Mouse (Mus musculus) intestine, postnatal 0 days (tissue): ENCODE measurements around the gene Dtx3. TPM values are rescaled to one million over a fixed set of nuclear protein-coding genes. Genes with fewer than 3 reads are reported as not detected.
A peak's percentile ranks its signal among the peaks of the same experiment; 100 is the strongest.

Experiments
- ATAC-seq: fragments of 200-750 bp; cut with Nextera tagmentation; 2 replicates; pipeline ENCODE4 v1.8.0; 2017; ENCODE audit warnings: mild to moderate bottlenecking, moderate TSS enrichment, moderate library complexity
- H3K27ac ChIP-seq: fragments of 300-500 bp; sonication (generic); 2 replicates; pipeline ENCODE4 v1.5.1; 2014; ENCODE audit warnings: mild to moderate bottlenecking, low read depth, low read length, moderate library complexity
- H3K27me3 ChIP-seq: fragments of 300-500 bp; sonication (generic); replicated peaks from 2 replicates; pipeline ENCODE4 v1.6.1; 2014; ENCODE audit warnings: low read length, mixed read lengths; ENCODE audit not compliant: control insufficient read depth, insufficient read depth
- H3K36me3 ChIP-seq: fragments of 300-500 bp; sonication (generic); 2 replicates; pipeline ENCODE4 v1.6.1; 2014; ENCODE audit warnings: mild to moderate bottlenecking, moderate library complexity; ENCODE audit not compliant: control insufficient read depth, insufficient read depth
- H3K4me1 ChIP-seq: fragments of 300-500 bp; sonication (generic); replicated peaks from 2 replicates; pipeline ENCODE4 v1.6.1; 2014; ENCODE audit warnings: antibody characterized with exemption, low read length, mixed read lengths; ENCODE audit not compliant: control insufficient read depth, insufficient read depth
- H3K4me2 ChIP-seq: fragments of 300-500 bp; sonication (generic); replicated peaks from 2 replicates; pipeline ENCODE4 v1.6.1; 2014; ENCODE audit warnings: low read depth, mild to moderate bottlenecking, moderate library complexity
- H3K4me3 ChIP-seq: fragments of 300-500 bp; sonication (generic); 2 replicates; pipeline ENCODE4 v1.5.1; 2014; ENCODE audit warnings: low read depth, low read length
- H3K9ac ChIP-seq: fragments of 300-500 bp; sonication (generic); 2 replicates; pipeline ENCODE4 v1.6.1; 2014; ENCODE audit warnings: mild to moderate bottlenecking, low read depth, low read length
- H3K9me3 ChIP-seq: fragments of 300-500 bp; sonication (generic); 2 replicates; pipeline ENCODE4 v1.6.1; 2016; ENCODE audit warnings: mixed run types; ENCODE audit not compliant: control insufficient read depth
- CTCF ChIP-seq: sonication (generic); IDR thresholded peaks from 2 replicates; pipeline ENCODE4 v1.5.1; 2016; ENCODE audit warnings: low read depth, mild to moderate bottlenecking, control low read depth, antibody characterized with exemption, moderate library complexity
- WGBS: fragments of 180-500 bp; shearing (Covaris S2); extraction: QIAGEN DNeasy Blood & Tissue Kit; methylation state at CpG from one replicate; pipeline ENCODE4 v1.1.7; 2014; 5-methylcytosine and 5-hydroxymethylcytosine counted together
- polyA plus RNA-seq: library from polyadenylated mRNA; unstranded; fragments of >200 nt; fragmentation: Nextera tagmentation; extraction: Ambion mirVana; gene quantifications from 2 replicates; pipeline ENCODE4 v1.2.1, GENCODE M21; 2015

Dtx3 gene
- polyA plus RNA-seq, 1 experiment from 2014 or later, result 22.2 TPM

DNA sequence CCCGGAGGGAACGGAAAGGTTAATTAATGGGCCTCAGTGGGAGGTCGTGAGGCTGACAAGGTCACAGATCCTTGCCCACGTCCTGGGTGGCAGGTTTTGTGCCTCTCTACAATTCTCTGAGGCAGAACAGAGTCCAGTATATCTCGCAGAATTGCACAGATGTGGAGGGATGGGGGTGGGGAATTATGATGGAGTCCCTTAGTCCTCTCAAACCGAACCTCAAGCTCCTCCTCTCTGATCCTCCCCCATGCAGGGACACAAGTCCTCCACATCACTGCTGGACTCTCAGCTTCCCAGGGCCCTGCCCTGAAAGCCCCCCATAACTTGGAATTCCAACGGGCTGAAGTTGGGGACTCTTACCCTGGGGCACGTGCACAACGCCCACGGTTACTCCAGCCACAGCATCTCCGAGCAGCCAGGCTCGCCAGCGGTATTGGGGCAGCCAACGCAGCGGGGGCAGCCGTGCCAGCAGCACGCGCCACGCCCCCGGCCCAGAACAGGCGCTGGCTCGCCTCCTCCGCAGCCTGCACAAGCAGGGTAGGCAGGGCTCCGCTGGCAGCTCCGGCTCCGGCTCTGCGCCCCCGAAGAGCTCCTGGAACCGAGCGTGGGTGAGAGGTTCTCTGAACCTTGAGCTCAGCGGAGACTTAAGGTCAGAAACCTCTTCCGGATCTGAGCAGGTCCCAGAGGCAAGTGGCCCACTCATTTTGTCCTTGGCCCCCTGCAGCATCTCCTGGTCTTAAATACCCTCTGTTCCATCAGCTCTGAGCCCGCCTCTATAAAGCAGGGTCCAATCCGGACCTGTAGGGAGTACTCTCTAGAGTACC, 15.4 kb downstream of the Dtx3 start, which contains the start of gene Slc26a10:
Gene Slc26a10 (minus strand): TSS at position 775 of the 824 bp plus-strand sequence.
- no peak within 1 kb of the TSS for H3K27ac ChIP-seq
- no peak within 1 kb of the TSS for H3K4me3 ChIP-seq
- H3K27me3 ChIP-seq, result peaks cover 75% of the 10 kb centered on the region
- peaks cover 5% of the 10 kb centered on the region; the same call in 1 of the 2 replicates for H3K36me3 ChIP-seq
- peaks cover 6% of the 10 kb centered on the region; the same call in 1 of the 2 replicates for H3K4me1 ChIP-seq
- peak within 1 kb of the TSS; percentile 37 for H3K4me2 ChIP-seq
- no peak within 1 kb of the TSS for H3K9ac ChIP-seq
- 5% methylated on average over 34 of the region's 34 CpGs for WGBS
- H3K9me3 ChIP-seq, result no peaks in the 10 kb centered on the region
- no peak for TF ChIP-seq CTCF
- no peak for ATAC-seq

DNA sequence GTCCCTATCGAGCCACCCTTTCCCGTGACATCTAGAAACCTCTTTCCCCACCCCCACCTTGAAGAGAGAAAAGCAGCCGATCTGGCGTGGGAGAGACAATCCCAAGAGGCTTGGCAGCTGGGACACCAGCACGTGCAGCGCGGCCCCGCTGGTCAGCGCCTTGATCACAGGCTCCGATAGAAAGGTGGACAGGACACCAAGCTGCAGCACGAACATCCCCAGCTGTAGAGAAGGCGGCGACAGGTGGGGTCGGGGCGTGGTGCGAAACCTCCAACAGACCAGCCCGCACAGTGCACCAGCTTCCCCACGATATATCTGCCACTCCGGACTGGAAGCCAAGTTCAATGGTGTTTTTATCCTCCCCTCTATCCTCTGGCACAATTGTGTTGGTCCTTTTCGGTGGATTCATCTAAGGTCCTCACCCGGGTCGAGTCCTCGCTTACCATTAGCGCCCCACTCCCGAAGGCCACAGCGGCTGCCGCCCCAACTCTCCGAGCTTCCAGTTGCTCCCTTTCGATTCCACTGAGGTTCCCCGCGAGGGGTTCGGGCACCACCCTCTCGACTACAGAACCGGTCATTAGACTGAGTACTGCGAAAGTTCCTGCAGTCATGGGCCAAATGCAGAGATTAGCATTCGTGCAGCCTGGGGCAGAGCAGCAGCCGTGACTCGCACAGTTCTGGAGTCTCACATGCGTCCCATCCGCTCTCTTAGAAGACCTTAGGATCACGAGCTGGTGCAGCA, 17.1 kb downstream of the Dtx3 start:
- Histone ChIP-seq H3K4me3 (peak overlapping the region; percentile 32), H3K4me1 (peaks cover 6% of the 10 kb centered on the region; the same call in 1 of the 2 replicates), H3K36me3 (no peaks in the 10 kb centered on the region; the same call in 1 of the 2 replicates), H3K27ac (no peak overlapping the region), H3K4me2 (peak overlapping the region; percentile 68), H3K9ac (no peak overlapping the region), H3K9me3 (no peaks in the 10 kb centered on the region), H3K27me3 (peaks cover 68% of the 10 kb centered on the region)
- WGBS, result 5% methylated on average over 41 of the region's 41 CpGs
- no peak for ATAC-seq
- no peak for TF ChIP-seq CTCF

DNA sequence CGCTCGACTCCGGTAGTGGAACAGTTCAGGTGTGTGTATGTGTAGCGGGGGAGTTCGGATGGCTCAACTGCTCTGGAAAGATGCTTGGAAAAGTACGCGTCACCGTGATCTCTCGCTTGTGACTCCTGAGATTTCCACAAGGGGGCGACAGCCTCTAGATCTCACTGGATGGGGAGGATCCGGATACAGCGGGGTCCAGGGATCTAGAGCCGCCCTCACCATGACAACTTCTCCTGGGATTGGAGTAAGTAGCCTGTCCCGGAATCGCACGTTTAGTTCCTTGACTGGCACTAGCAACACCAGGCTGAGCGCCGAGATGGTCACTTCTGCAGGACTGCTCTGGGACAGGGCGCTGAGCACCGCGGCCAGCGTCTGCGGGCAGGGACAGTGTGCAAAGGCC, 17.8 kb downstream of the Dtx3 start:
- Histone ChIP-seq H3K27ac (no peak overlapping the region), H3K9ac (no peak overlapping the region), H3K9me3 (no peaks in the 10 kb centered on the region), H3K4me3 (peak overlapping the region; percentile 32), H3K36me3 (no peaks in the 10 kb centered on the region), H3K4me1 (peaks cover 6% of the 10 kb centered on the region; the same call in 1 of the 2 replicates), H3K27me3 (peaks cover 64% of the 10 kb centered on the region), H3K4me2 (peak overlapping the region; percentile 68)
- peak; percentile 93 for TF ChIP-seq CTCF
- ATAC-seq, result peak; percentile 58
- 2% methylated on average over 23 of the region's 23 CpGs for WGBS

DNA sequence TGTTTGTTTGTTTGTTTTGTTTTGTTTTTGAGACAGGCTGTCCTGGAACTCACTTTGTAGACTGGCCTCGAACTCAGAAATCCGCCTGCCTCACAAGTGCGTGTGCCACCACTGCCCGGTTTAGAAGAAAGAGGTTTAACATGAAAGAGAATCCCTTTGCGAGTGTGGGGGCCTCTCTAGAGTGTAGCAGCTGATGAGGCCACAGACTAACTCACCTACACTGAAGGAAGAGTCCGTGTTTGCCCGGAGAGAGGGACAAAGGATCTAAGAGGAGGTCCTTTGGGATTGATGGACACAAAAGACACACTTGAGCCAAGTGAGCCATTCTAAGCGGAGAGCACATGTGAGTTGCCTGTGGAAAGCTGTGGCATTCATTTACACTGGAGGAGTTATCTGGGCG, 18.3 kb downstream of the Dtx3 start:
- H3K36me3 ChIP-seq, result peaks cover 3% of the 10 kb centered on the region; the same call in 1 of the 2 replicates
- no peak overlapping the region for H3K27ac ChIP-seq
- H3K27me3 ChIP-seq, result peaks cover 59% of the 10 kb centered on the region
- H3K9me3 ChIP-seq, result no peaks in the 10 kb centered on the region
- ATAC-seq, result 0 out of 2 replicates have a peak, but pooled peaks have one; percentile 3
- WGBS, result 29% methylated on average over 9 of the region's 9 CpGs
- H3K9ac ChIP-seq, result no peak overlapping the region
- peak overlapping the region; percentile 32; the same call in 1 of the 2 replicates for H3K4me3 ChIP-seq
- peaks cover 6% of the 10 kb centered on the region; the same call in 1 of the 2 replicates for H3K4me1 ChIP-seq
- no peak for TF ChIP-seq CTCF
- no peak overlapping the region for H3K4me2 ChIP-seq

DNA sequence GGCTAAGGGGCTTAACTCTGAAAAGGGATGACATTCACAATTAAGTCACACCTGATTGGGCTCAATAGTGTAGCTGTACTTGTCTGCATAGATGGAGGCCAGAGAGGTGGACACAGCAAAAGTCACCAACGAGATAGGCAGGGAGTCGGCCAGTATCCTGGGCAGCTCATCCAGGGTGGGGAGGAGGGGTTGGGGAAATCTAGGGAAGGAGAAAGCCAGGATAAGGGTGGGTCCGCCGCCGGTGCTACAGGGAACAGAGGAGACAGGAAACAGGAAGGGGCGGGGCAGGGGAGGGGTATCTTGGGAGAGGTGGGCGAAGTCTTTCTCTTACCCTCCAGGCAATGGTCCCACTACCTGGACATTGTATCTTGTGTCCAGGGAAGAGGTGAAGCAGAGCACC, 18.8 kb downstream of the Dtx3 start:
- WGBS, result 5% methylated on average over 7 of the region's 7 CpGs
- no peak overlapping the region for H3K27ac ChIP-seq
- no peak overlapping the region for H3K4me2 ChIP-seq
- no peak overlapping the region for H3K9ac ChIP-seq
- ATAC-seq, result no peak
- H3K4me1 ChIP-seq, result peaks cover 6% of the 10 kb centered on the region; the same call in 1 of the 2 replicates
- no peaks in the 10 kb centered on the region for H3K9me3 ChIP-seq
- H3K36me3 ChIP-seq, result peaks cover 7% of the 10 kb centered on the region; the same call in 1 of the 2 replicates
- H3K4me3 ChIP-seq, result no peak overlapping the region
- no peak for TF ChIP-seq CTCF
- H3K27me3 ChIP-seq, result peaks cover 58% of the 10 kb centered on the region

DNA sequence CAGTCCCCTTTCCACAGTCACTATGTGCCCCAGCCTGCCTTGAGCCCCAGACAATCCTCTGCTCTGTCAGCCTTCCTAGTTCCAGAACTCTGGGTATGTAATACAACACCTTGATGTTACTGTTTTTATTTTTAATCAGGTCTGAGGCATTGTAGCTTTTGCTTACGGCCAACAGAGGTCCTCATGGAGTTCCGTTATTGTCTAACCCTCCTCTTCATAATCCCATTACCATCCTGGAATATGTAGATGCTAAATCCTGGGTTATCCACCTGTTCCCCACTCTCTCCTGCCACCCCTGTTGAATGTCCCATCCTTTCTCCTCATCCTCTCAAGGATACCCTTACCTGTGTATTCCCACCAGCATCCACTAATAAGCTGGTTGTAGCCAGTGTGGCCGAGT, 19.3 kb downstream of the Dtx3 start:
- no peak for ATAC-seq
- Histone ChIP-seq H3K9me3 (no peaks in the 10 kb centered on the region), H3K27me3 (peaks cover 55% of the 10 kb centered on the region), H3K4me3 (no peak overlapping the region), H3K36me3 (peaks cover 11% of the 10 kb centered on the region; the same call in 1 of the 2 replicates), H3K27ac (no peak overlapping the region), H3K9ac (no peak overlapping the region), H3K4me2 (no peak overlapping the region), H3K4me1 (peaks cover 6% of the 10 kb centered on the region; the same call in 1 of the 2 replicates)
- TF ChIP-seq CTCF, result no peak; the same call in 1 of the 2 replicates
- WGBS, result 40% methylated on average over 3 of the region's 3 CpGs
